Mouse (Mus musculus) small intestine, adult 2 months (tissue): Measurements from ENCODE around the gene Znrd1.

Source experiments
- CTCF ChIP-seq: fragments of 200-500 bp; IDR thresholded peaks from 2 replicates; pipeline ENCODE4 v1.5.1; 2012; ENCODE audit warnings: low read depth, mild to moderate bottlenecking, control low read depth, inconsistent platforms, low read length, moderate library complexity, mixed read lengths; ENCODE audit not compliant: insufficient replicate concordance, insufficient read length; ENCODE audit errors: extremely low read depth
- POLR2A ChIP-seq: fragments of 200-500 bp; IDR thresholded peaks from 2 replicates; pipeline ENCODE4 v1.6.1; 2012; ENCODE audit warnings: low read depth, mild to moderate bottlenecking, control low read depth, inconsistent platforms, low read length, moderate library complexity

GRCm38 (mm10) chr17:36993770-36994325, 35.5 kb upstream of the Znrd1 start:
- TF ChIP-seq CTCF, result no peak
- TF ChIP-seq POLR2A, result no peak
